Mouse (Mus musculus): ENCODE measurements around the gene Gm20716. TPM values are rescaled to one million over a fixed set of nuclear protein-coding genes. Genes with fewer than 3 reads are reported as not detected.

Gm20716 gene
- not detected in 2 replicates for polyA plus RNA-seq (2012; ENCODE audit: low replicate concordance)

DNA sequence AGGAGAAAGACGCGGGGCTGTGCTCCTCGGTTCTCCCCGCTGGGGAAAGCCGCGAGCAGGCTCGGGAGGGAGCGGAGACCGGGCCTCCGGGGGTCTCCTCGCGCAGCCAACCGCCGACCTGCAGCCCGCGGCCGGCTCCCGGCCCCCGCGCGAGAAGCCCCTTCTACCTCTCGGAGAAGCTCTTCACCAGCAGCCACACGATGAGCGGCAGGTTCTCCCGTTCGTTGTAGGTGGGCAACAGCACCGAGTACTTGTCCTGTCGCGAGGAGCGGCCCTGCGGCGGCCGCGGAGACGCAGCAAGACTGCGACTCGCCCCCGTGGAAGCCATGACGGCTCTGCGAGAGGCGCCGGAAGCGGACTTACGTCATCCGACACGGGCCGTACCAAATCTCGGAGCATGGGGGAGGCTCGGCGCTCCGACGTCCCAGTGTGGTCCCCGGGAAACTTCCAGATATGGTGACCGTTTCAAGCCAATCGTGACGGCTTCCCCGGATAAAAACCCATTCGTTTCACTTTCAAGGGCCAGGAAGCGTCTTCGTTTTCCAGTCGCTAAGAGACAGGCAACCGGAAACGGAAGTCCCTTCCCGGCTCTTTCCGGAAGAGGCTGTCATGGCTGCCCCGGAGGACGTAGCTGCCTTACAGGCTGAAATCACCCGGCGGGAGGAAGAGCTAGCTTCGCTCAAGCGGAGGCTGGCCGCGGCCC is at the start of gene Gm20716, which contains the start of the genes Dpm1 and Mocs3:
Gene Gm20716, minus strand, starts transcription at position 339 of the 703 bp plus-strand sequence.
Gene Dpm1, minus strand, starts transcription at position 566 of the 703 bp plus-strand sequence.
Gene Mocs3, plus strand, starts transcription at position 597 of the 703 bp plus-strand sequence.

DNA sequence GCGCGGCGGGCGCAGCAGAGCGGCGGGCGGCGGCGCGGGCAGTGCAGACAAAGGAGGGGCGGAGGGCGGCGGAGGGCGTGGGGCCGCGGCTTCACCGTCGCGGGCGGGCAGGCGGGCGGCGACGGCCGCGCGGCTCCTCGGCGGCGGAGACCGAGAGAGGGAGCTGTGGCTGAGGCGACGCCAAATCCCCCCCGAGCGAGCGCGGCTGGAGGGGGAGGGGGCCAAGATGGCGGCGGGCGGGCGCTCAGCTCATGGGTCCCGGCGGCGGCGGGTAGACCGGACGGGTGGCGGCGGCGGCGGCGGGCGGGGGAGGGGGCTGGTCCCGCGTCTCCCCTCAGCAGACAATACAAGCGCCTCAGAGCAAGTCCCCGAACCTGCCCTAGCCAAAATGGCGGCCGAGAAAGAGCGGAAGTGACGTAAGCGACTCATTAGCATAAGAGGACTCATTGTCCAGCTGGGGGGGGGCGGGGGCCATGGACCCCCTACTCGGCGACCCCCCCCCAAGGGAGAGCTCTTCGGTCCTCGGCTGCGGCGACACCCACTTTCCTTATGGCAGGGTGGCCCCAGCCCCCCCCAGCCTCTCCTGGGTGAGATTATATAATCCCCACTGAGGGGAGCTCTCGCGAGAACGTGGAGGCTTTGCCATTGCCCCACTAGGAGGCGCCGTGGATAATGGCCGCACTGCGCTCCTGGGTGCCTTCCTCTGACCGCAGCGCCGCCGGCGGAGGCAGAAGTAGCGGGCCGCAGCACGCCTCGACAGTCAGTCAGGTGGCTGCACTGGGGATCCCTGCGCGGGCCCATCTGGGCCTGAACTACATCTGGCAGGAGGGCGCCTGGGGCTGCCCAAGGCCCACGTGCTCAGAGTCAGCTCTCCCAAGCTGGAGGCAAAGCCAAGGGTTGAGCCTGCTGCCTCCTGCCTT is 23.2 kb downstream of the Gm20716 start, which contains the start of gene Adnp:
Gene Adnp, minus strand, starts transcription at position 388 of the 920 bp plus-strand sequence.

Other genes with a start within 250 kb of the Gm20716 start
- 2.4 and 14.4 TPM in 2 replicates for gene Ripor3, start 219.7 kb downstream of the Gm20716 start, polyA plus RNA-seq (2012; ENCODE audit: low replicate concordance)
- 1.5 and 1.7 TPM in 2 replicates for gene Pard6b, start 149.4 kb downstream of the Gm20716 start, polyA plus RNA-seq (2012; ENCODE audit: low replicate concordance)
- 28.9 and 53.5 TPM in 2 replicates for gene Adnp, start 23.3 kb downstream of the Gm20716 start, polyA plus RNA-seq (2012; ENCODE audit: low replicate concordance)
- 13.5 and 55.7 TPM in 2 replicates for gene Dpm1, start 227 bp upstream of the Gm20716 start, polyA plus RNA-seq (2012; ENCODE audit: low replicate concordance)
- gene Mocs3, start 258 bp upstream of the Gm20716 start, polyA plus RNA-seq (2012; ENCODE audit: low replicate concordance) = 14.3 and 29.8 TPM in 2 replicates
- 0.04 and 0.12 TPM in 2 replicates for gene Kcng1, start 51.4 kb upstream of the Gm20716 start, polyA plus RNA-seq (2012; ENCODE audit: low replicate concordance)